Mouse (Mus musculus) hindbrain, postnatal 0 days (tissue): ENCODE measurements around the gene Hdac10. TPM values are rescaled to one million over a fixed set of nuclear protein-coding genes. Genes with fewer than 3 reads are reported as not detected.

Source experiments
- ATAC-seq: fragments of 200-750 bp; cut with Nextera tagmentation; 2 replicates; pipeline ENCODE4 v1.8.0; 2017; ENCODE audit warnings: mild to moderate bottlenecking, moderate TSS enrichment, moderate library complexity
- DNase-seq: peaks from one replicate; pipeline ENCODE4 v3.0.0-alpha.2; 2015; ENCODE audit warnings: low spot score
- H3K27ac ChIP-seq: fragments of 300-500 bp; sonication (generic); 2 replicates; pipeline ENCODE4 v1.5.1; 2014; ENCODE audit warnings: mild to moderate bottlenecking
- H3K27me3 ChIP-seq: fragments of 300-500 bp; sonication (generic); 2 replicates; pipeline ENCODE4 v1.6.1; 2014; ENCODE audit warnings: low read length, mixed read lengths; ENCODE audit not compliant: insufficient read depth
- H3K36me3 ChIP-seq: fragments of 300-500 bp; sonication (generic); 2 replicates; pipeline ENCODE4 v1.6.1; 2014; ENCODE audit warnings: low read length, mixed read lengths; ENCODE audit not compliant: insufficient read depth
- H3K4me1 ChIP-seq: fragments of 300-500 bp; sonication (generic); 2 replicates; pipeline ENCODE4 v1.6.1; 2014; ENCODE audit warnings: antibody characterized with exemption, low read length, mixed read lengths; ENCODE audit not compliant: insufficient read depth
- H3K4me2 ChIP-seq: fragments of 300-500 bp; sonication (generic); 2 replicates; pipeline ENCODE4 v1.6.1; 2014; ENCODE audit warnings: low read depth, mild to moderate bottlenecking, low read length, moderate library complexity, mixed read lengths
- H3K4me3 ChIP-seq: fragments of 300-500 bp; sonication (generic); 2 replicates; pipeline ENCODE4 v1.5.1; 2014; ENCODE audit warnings: low read length
- H3K9ac ChIP-seq: fragments of 300-500 bp; sonication (generic); replicated peaks from 2 replicates; pipeline ENCODE4 v1.6.1; 2014; ENCODE audit warnings: mild to moderate bottlenecking, low read length, moderate library complexity, mixed read lengths
- H3K9me3 ChIP-seq: fragments of 300-500 bp; sonication (generic); 2 replicates; pipeline ENCODE4 v1.6.1; 2016; ENCODE audit warnings: low read length, mixed read lengths
- CTCF ChIP-seq: IDR thresholded peaks from 2 replicates; pipeline ENCODE4 v1.5.1; 2016; ENCODE audit warnings: antibody characterized with exemption, control low read depth, low read depth
- WGBS: fragments of 180-500 bp; shearing (Covaris S2); extraction: QIAGEN DNeasy Blood & Tissue Kit; methylation state at CpG from one replicate; pipeline ENCODE4 v1.1.7; 2014; 5-methylcytosine and 5-hydroxymethylcytosine counted together
- microRNA-seq, 2 experiments: library from miRNA; unstranded; fragments of <30 nt; microRNA quantifications; one replicate each; pipeline ENCODE4; 2016
- polyA plus RNA-seq: library from polyadenylated mRNA; unstranded; fragments of >200 nt; fragmentation: Nextera tagmentation; extraction: Ambion mirVana; gene quantifications from 2 replicates; pipeline ENCODE4 v1.2.1, GENCODE M21; 2015
- total RNA-seq: library from RNA; depleted of rRNA; stranded (reverse); fragments of >200 nt; gene quantifications from 2 replicates; pipeline ENCODE4 v1.2.3, GENCODE M21; 2014; rRNA removed

The Hdac10 gene
- total and polyA plus RNA-seq, 2 experiments from 2014 or later, result 19.8 to 27.1 TPM

DNA sequence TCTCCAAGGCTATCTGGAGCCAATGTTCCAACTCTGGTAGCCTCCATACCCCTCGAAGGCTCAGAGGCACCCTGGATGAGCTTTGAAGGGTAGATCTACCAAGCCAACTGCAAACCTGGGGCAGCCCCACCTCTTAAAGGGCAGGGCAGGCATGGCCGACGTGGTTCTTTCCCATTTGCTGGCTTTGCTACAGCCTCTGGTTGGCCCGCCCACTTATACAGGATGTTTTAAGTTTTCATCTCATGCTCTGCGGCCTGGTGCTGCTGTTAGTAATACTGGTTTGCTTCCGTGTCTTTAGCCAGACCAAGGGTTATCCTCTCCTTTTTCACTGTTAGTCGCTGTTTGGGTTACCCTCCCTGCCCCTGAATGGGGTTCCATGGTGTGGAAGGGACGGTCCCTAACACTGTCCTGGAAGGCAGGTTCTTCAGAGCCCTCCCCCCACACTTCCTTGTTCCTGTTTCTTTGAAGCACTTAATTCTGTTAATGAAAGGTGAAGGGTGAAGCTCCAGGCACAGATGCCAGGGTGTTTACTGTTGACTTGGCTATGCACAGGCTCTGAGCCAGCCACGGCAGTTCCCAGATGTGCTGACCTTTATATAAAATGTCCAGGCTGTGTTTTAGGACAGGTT lies 50.2 kb downstream of the Hdac10 start:
- peaks cover 18% of the 10 kb centered on the region; the same call in 1 of the 2 replicates for H3K36me3 ChIP-seq
- peaks cover 23% of the 10 kb centered on the region for H3K4me1 ChIP-seq
- DNase-seq (no peak), ATAC-seq (no peak)
- 0 out of 2 replicates have a peak overlapping the region, but pooled peaks have one; percentile 91 for H3K9ac ChIP-seq
- WGBS, result 67% methylated on average over 9 of the region's 9 CpGs
- no peak overlapping the region; the same call in 1 of the 2 replicates for H3K27ac ChIP-seq
- H3K4me3 ChIP-seq, result no peak overlapping the region
- no peaks in the 10 kb centered on the region for H3K27me3 ChIP-seq
- H3K9me3 ChIP-seq, result no peaks in the 10 kb centered on the region
- TF ChIP-seq CTCF, result no peak
- H3K4me2 ChIP-seq, result peak overlapping the region; percentile 89

GRCm38 (mm10) chr15:89076156-89076731 lies 52.3 kb downstream of the Hdac10 start:
- no peaks in the 10 kb centered on the region for H3K36me3 ChIP-seq
- peak overlapping the region; percentile 89 for H3K4me2 ChIP-seq
- peaks cover 23% of the 10 kb centered on the region for H3K4me1 ChIP-seq
- peak overlapping the region; percentile 88 for H3K27ac ChIP-seq
- 0 out of 2 replicates have a peak, but pooled peaks have one; percentile 1 for TF ChIP-seq CTCF
- ATAC-seq (peak; percentile 66), DNase-seq (peak; percentile 50)
- peak overlapping the region; percentile 91 for H3K9ac ChIP-seq
- H3K9me3 ChIP-seq, result no peaks in the 10 kb centered on the region
- under 1% methylated on average over 30 of the region's 39 CpGs for WGBS
- peak overlapping the region; percentile 81 for H3K4me3 ChIP-seq
- H3K27me3 ChIP-seq, result no peaks in the 10 kb centered on the region

DNA sequence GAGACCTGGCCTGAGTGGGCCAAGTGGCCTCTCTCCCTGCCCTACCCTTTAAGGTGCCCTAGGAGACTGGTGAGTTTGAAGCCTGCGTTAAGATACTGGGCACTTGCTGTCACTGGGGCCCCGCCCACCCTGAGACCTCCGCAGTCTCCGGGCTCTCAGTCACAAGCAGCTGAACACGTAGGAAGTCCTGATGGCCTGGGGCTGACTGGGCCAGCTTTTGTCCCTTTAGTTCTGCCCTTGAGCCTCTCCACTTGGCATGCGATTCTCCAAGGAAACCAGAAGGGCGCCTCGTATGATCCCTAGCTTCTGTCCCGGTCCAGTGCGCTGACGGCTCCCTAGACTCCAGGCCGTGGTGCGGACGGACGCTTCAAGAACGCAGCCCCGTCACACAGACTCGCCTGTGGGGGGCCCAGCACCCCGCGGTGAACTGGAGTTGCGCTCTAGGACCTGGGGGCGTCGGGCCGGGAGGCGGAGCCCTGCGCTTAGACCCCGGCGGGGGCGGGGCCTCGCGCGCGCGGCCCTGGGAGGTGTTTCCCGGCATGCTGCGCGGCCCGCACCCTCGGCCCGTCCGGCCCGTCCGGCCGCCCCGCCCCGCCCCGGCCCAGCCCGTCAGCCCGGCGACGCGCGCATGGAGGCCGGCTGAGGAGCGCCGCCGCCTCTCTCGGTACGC lies 52.9 kb downstream of the Hdac10 start:
- DNase-seq, result peak; percentile 96
- 0% methylated on average over 40 of the region's 59 CpGs for WGBS

GRCm38 (mm10) chr15:89074613-89075477 lies 53.7 kb downstream of the Hdac10 start, which contains the start of gene Trabd:
Gene Trabd (plus strand): TSS chr15:89075124.
- Histone ChIP-seq H3K4me3 (peak within 1 kb of the TSS; percentile 81), H3K27ac (peak within 1 kb of the TSS; percentile 88), H3K27me3 (no peaks in the 10 kb centered on the region), H3K9ac (peak within 1 kb of the TSS; percentile 91), H3K4me2 (peak within 1 kb of the TSS; percentile 89), H3K36me3 (no peaks in the 10 kb centered on the region), H3K9me3 (no peaks in the 10 kb centered on the region), H3K4me1 (peaks cover 23% of the 10 kb centered on the region)
- DNase-seq (peak; percentile 36), ATAC-seq (peak; percentile 15; the same call in 1 of the 2 replicates)
- 24% methylated on average over 11 of the region's 11 CpGs for WGBS
- no peak for TF ChIP-seq CTCF

More for the DNA sequence above, 52.9 kb downstream of the Hdac10 start:
- Histone ChIP-seq H3K27me3 (no peaks in the 10 kb centered on the region), H3K4me3 (peak overlapping the region; percentile 81), H3K27ac (peak overlapping the region; percentile 88), H3K9me3 (no peaks in the 10 kb centered on the region), H3K4me2 (peak overlapping the region; percentile 89), H3K4me1 (peaks cover 23% of the 10 kb centered on the region), H3K9ac (peak overlapping the region; percentile 91), H3K36me3 (no peaks in the 10 kb centered on the region)
- TF ChIP-seq CTCF, result peak; percentile 34; the same call in 1 of the 2 replicates
- peak; percentile 93 for ATAC-seq

DNA sequence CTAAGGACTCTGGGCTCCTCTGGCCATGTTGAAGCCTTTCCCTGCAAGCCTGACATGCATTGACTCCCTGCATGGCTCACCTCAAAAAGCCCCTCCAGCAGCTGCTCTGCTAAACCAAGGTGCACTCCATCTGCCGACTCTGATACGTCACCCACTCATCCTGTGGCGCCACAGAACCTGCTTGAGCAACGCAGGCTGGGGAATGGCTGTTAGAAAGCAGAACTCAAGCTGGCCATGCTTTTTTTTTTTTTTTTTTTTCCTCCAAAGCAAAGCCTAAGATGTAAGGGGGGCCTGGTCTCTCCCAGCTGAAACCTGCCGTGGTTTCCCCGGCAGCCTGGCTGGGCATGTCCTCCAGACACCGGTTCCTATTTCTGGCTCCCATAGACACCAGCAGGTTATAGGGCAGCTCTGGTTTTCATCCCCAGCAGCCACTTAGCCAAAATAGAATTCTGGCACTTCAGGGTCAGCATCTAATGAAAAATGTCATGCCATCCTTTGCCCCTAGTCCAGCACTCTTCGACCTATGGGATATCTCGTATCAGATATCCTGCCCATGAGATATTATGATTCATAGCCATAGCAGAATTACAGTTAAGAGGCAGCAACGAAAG lies 54.4 kb downstream of the Hdac10 start:
- TF ChIP-seq CTCF, result no peak
- Histone ChIP-seq H3K36me3 (no peaks in the 10 kb centered on the region), H3K4me2 (no peak overlapping the region), H3K27ac (0 out of 2 replicates have a peak overlapping the region, but pooled peaks have one; percentile 88), H3K4me3 (no peak overlapping the region), H3K9me3 (no peaks in the 10 kb centered on the region), H3K9ac (no peak overlapping the region), H3K4me1 (peaks cover 23% of the 10 kb centered on the region), H3K27me3 (no peaks in the 10 kb centered on the region)
- DNase-seq (no peak), ATAC-seq (no peak)
- 77% methylated on average over 10 of the region's 10 CpGs for WGBS

Small RNA genes lying within 50 kb of the gene (microRNA-seq; reads per million reads assigned to microRNA genes)
- 0.36 to 0.71 reads per million in 2 experiments for gene Mir7118

Other genes starting within 250 kb of the Hdac10 start
- 0.11 and 0.16 TPM in 2 replicates for gene Ttll8, start 174.3 kb downstream of the Hdac10 start, total RNA-seq
- 0.14 and 0.45 TPM in 2 replicates for gene Ttll8, start 174.3 kb downstream of the Hdac10 start, polyA plus RNA-seq
- 106 and 111 TPM in 2 replicates for gene Mlc1, start 149.7 kb downstream of the Hdac10 start, total RNA-seq
- gene Mlc1, start 149.7 kb downstream of the Hdac10 start, polyA plus RNA-seq, result 72.5 and 88.3 TPM in 2 replicates
- gene Mov10l1, start 145.8 kb downstream of the Hdac10 start, total RNA-seq, result not detected in 2 replicates
- gene Mov10l1, start 145.8 kb downstream of the Hdac10 start, polyA plus RNA-seq, result not detected in 2 replicates
- 17.9 and 26.5 TPM in 2 replicates for gene Panx2, start 69.0 kb downstream of the Hdac10 start, total RNA-seq
- 8.3 and 9.9 TPM in 2 replicates for gene Panx2, start 69.0 kb downstream of the Hdac10 start, polyA plus RNA-seq
- 39.1 and 47.8 TPM in 2 replicates for gene Trabd, start 53.6 kb downstream of the Hdac10 start, total RNA-seq
- 26.1 and 26.2 TPM in 2 replicates for gene Trabd, start 53.6 kb downstream of the Hdac10 start, polyA plus RNA-seq
- gene Selenoo, start 39.6 kb downstream of the Hdac10 start, total RNA-seq, result 50.1 and 54.7 TPM in 2 replicates
- gene Selenoo, start 39.6 kb downstream of the Hdac10 start, polyA plus RNA-seq, result 20.4 and 21.9 TPM in 2 replicates
- gene Tubgcp6, start 5.6 kb downstream of the Hdac10 start, total RNA-seq, result 50.0 and 54.7 TPM in 2 replicates
- gene Tubgcp6, start 5.6 kb downstream of the Hdac10 start, polyA plus RNA-seq, result 10.6 and 11.5 TPM in 2 replicates
- 3.3 and 4.8 TPM in 2 replicates for gene Mapk12, start 12.0 kb upstream of the Hdac10 start, total RNA-seq
- 2.6 and 5.1 TPM in 2 replicates for gene Mapk12, start 12.0 kb upstream of the Hdac10 start, polyA plus RNA-seq
- gene Mapk11, start 20.9 kb upstream of the Hdac10 start, total RNA-seq, result 19.7 and 30.6 TPM in 2 replicates
- gene Mapk11, start 20.9 kb upstream of the Hdac10 start, polyA plus RNA-seq, result 15.8 and 17.8 TPM in 2 replicates
- 239 and 274 TPM in 2 replicates for gene Plxnb2, start 52.1 kb upstream of the Hdac10 start, total RNA-seq
- gene Plxnb2, start 52.1 kb upstream of the Hdac10 start, polyA plus RNA-seq, result 64.1 and 64.7 TPM in 2 replicates
- 73.9 and 79.9 TPM in 2 replicates for gene Dennd6b, start 67.8 kb upstream of the Hdac10 start, total RNA-seq
- 60.1 and 62.2 TPM in 2 replicates for gene Dennd6b, start 67.8 kb upstream of the Hdac10 start, polyA plus RNA-seq
- 257 and 290 TPM in 2 replicates for gene Ppp6r2, start 82.9 kb upstream of the Hdac10 start, total RNA-seq
- gene Ppp6r2, start 82.9 kb upstream of the Hdac10 start, polyA plus RNA-seq, result 71.2 and 72.7 TPM in 2 replicates
- 265 and 324 TPM in 2 replicates for gene Sbf1, start 186.6 kb upstream of the Hdac10 start, total RNA-seq
- gene Sbf1, start 186.6 kb upstream of the Hdac10 start, polyA plus RNA-seq, result 69.5 and 70.7 TPM in 2 replicates
- gene Adm2, start 194.0 kb upstream of the Hdac10 start, total RNA-seq, result not detected in 2 replicates
- not detected in 2 replicates for gene Adm2, start 194.0 kb upstream of the Hdac10 start, polyA plus RNA-seq
- gene Miox, start 205.7 kb upstream of the Hdac10 start, total RNA-seq, result not detected in 2 replicates
- gene Miox, start 205.7 kb upstream of the Hdac10 start, polyA plus RNA-seq, result not detected in 2 replicates
- 24.9 and 26.2 TPM in 2 replicates for gene Lmf2, start 227.0 kb upstream of the Hdac10 start, total RNA-seq
- 30.2 and 34.5 TPM in 2 replicates for gene Lmf2, start 227.0 kb upstream of the Hdac10 start, polyA plus RNA-seq
- gene Ncaph2, start 227.0 kb upstream of the Hdac10 start, total RNA-seq, result 79.1 and 106 TPM in 2 replicates
- 97.1 and 99.1 TPM in 2 replicates for gene Ncaph2, start 227.0 kb upstream of the Hdac10 start, polyA plus RNA-seq
- 28.5 and 52.6 TPM in 2 replicates for gene Sco2, start 245.1 kb upstream of the Hdac10 start, total RNA-seq
- 22.9 and 24.3 TPM in 2 replicates for gene Sco2, start 245.1 kb upstream of the Hdac10 start, polyA plus RNA-seq
- gene Tymp, start 248.3 kb upstream of the Hdac10 start, total RNA-seq, result 7.8 and 8.9 TPM in 2 replicates
- gene Tymp, start 248.3 kb upstream of the Hdac10 start, polyA plus RNA-seq, result 3.6 and 3.9 TPM in 2 replicates